Mouse (Mus musculus) intestine, embryonic 14.5 days (tissue): ENCODE data around the gene Traf3. TPM values are rescaled to one million over a fixed set of nuclear protein-coding genes. Genes with fewer than 3 reads are reported as not detected.

ENCODE experiments used
- ATAC-seq: fragments of 200-750 bp; cut with Nextera tagmentation; replicated peaks from 2 replicates; pipeline ENCODE4 v1.8.0; 2017; ENCODE audit warnings: low read depth, moderate number of reproducible peaks, moderate TSS enrichment, moderate library complexity; ENCODE audit not compliant: low FRiP score, low TSS enrichment
- DNase-seq: peaks from one replicate; pipeline ENCODE4 v3.0.0-alpha.2; 2018; ENCODE audit warnings: low spot score
- H3K27ac ChIP-seq: fragments of 300-500 bp; sonication (generic); 2 replicates; pipeline ENCODE4 v1.5.1; 2014; ENCODE audit warnings: low read depth, mild to moderate bottlenecking, control low read depth
- H3K27me3 ChIP-seq: fragments of 300-500 bp; sonication (generic); replicated peaks from 2 replicates; pipeline ENCODE4 v1.6.1; 2014; ENCODE audit warnings: low read length, control low read depth; ENCODE audit not compliant: control insufficient read depth, insufficient read depth
- H3K36me3 ChIP-seq: fragments of 300-500 bp; sonication (generic); 2 replicates; pipeline ENCODE4 v1.6.1; 2014; ENCODE audit warnings: low read length, control low read depth; ENCODE audit not compliant: control insufficient read depth, insufficient read depth
- H3K4me1 ChIP-seq: fragments of 300-500 bp; sonication (generic); replicated peaks from 2 replicates; pipeline ENCODE4 v1.6.1; 2014; ENCODE audit warnings: low read length, control low read depth, mixed read lengths; ENCODE audit not compliant: control insufficient read depth, insufficient read depth
- H3K4me2 ChIP-seq: fragments of 300-500 bp; sonication (generic); 2 replicates; pipeline ENCODE4 v1.6.1; 2014; ENCODE audit warnings: low read length
- H3K4me3 ChIP-seq: fragments of 300-500 bp; sonication (generic); 2 replicates; pipeline ENCODE4 v1.5.1; 2014; ENCODE audit warnings: low read depth, low read length, control low read depth, mixed read lengths
- H3K9ac ChIP-seq: fragments of 300-500 bp; sonication (generic); 2 replicates; pipeline ENCODE4 v1.6.1; 2014; ENCODE audit warnings: mild to moderate bottlenecking, low read length
- H3K9me3 ChIP-seq: fragments of 300-500 bp; sonication (generic); 2 replicates; pipeline ENCODE4 v1.6.1; 2016; ENCODE audit warnings: low read length, control low read depth; ENCODE audit not compliant: control insufficient read depth
- WGBS: fragments of 180-500 bp; shearing (Covaris S2); extraction: QIAGEN DNeasy Blood & Tissue Kit; methylation state at CpG from one replicate; pipeline ENCODE4 v1.1.7; 2014; 5-methylcytosine and 5-hydroxymethylcytosine counted together
- polyA plus RNA-seq: library from polyadenylated mRNA; unstranded; fragments of >200 nt; fragmentation: Nextera tagmentation; extraction: Ambion mirVana; gene quantifications from 2 replicates; pipeline ENCODE4 v1.2.1, GENCODE M21; 2014

The Traf3 gene
- polyA plus RNA-seq, 1 experiment from 2014 or later: 9.1 TPM

DNA sequence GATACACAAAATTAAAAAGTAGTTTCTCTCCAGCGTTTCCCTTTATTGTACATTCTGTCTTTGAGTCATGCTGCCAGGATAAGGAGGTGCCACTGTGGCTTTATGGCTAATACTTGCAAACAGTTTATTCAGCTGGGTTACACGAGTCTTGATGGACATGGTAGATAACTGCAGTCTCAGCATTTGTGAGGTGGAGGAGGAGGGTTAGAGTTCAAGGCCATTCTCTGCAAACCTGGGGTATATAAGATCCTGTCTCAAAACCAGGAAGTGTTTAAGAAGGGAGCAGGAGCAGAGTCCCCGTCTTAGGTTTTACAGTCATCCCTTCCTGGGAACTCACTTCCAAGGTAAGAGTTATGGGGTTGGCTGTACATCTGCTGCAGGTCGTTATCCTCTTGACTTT is 30.4 kb downstream of the Traf3 start:
- H3K9ac ChIP-seq: no peak overlapping the region
- no peak overlapping the region for H3K27ac ChIP-seq
- peaks cover 3% of the 10 kb centered on the region; the same call in 1 of the 2 replicates for H3K4me1 ChIP-seq
- no peak for ATAC-seq
- H3K36me3 ChIP-seq: no peaks in the 10 kb centered on the region
- no peak for DNase-seq
- no peaks in the 10 kb centered on the region for H3K27me3 ChIP-seq
- H3K4me3 ChIP-seq: no peak overlapping the region
- no peaks in the 10 kb centered on the region for H3K9me3 ChIP-seq
- WGBS: 66% methylated on average over 4 of the region's 4 CpGs
- no peak overlapping the region for H3K4me2 ChIP-seq

DNA sequence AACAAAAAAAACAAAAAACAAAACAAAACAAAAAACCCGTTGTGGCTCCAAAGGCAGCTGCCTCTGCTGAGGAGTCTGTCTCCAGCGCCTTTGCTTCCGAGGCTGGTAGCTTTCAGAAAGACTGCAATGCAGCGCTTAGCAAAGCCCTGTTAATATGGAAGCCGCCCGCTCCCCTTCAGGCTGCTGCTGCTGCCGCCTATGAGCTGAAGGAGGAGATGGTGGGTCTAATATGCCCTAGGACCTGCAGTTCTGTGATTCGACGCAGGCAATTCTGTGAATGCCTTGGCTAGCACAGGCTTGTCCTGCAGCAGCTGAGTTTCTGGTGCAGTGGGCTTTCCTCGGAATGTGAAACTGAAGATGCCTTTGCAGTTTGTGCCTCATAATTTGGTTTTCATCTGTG is 36.9 kb downstream of the Traf3 start:
- Histone ChIP-seq H3K9me3 (no peaks in the 10 kb centered on the region), H3K27ac (no peak overlapping the region), H3K4me2 (no peak overlapping the region), H3K4me3 (no peak overlapping the region), H3K36me3 (no peaks in the 10 kb centered on the region), H3K27me3 (no peaks in the 10 kb centered on the region), H3K4me1 (no peaks in the 10 kb centered on the region), H3K9ac (no peak overlapping the region)
- 73% methylated on average over 10 of the region's 10 CpGs for WGBS
- DNase-seq: no peak
- ATAC-seq: no peak

DNA sequence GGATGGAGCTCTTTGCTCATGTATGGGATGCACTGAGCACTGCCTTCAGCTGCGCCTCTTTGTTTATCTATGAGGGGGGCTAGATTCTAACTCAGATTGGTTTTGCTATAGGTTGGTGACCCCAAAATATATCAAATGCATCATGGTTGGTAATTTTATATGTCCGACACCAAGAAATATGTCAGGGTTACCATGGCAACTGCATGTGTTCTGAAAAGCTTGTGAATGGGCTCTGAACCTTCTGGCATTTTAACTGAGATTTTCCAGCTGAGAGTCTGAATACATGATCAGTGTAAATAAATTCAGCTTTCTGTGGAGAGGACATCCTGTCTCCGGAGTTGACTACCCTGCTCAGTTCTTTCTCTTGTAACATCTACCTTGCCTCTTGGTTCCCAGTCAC is 37.8 kb downstream of the Traf3 start:
- 76% methylated on average over 3 of the region's 3 CpGs for WGBS
- ATAC-seq: no peak

DNA sequence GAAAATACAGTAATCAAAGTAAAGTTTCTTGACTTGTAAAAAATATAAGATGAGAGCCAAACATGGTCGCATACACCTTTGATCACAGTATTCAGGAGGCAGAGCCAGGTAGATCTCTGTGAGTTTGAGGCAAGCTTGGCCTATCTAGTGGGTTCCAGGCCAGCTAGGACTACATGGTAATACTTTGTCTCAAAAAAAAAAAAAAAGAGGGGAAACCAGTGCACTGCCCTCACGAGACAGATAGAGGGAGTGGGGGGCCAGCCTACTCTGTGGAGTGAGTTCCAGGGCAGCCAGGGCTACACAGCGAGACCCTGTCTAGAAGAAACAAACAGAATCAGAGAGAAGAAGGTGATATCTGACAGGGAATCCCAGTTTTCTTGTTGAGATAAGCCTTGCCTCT is 41.5 kb downstream of the Traf3 start:
- Histone ChIP-seq H3K4me2 (no peak overlapping the region), H3K36me3 (no peaks in the 10 kb centered on the region), H3K9me3 (no peaks in the 10 kb centered on the region), H3K9ac (no peak overlapping the region), H3K27me3 (no peaks in the 10 kb centered on the region), H3K4me3 (no peak overlapping the region), H3K27ac (no peak overlapping the region), H3K4me1 (no peaks in the 10 kb centered on the region)
- ATAC-seq (no peak), DNase-seq (no peak)
- 73% methylated on average over 3 of the region's 3 CpGs for WGBS

More for the DNA sequence above, 37.8 kb downstream of the Traf3 start:
- no peak overlapping the region for H3K4me2 ChIP-seq
- H3K9ac ChIP-seq: no peak overlapping the region
- H3K4me3 ChIP-seq: no peak overlapping the region
- no peak for DNase-seq
- H3K27me3 ChIP-seq: no peaks in the 10 kb centered on the region
- H3K4me1 ChIP-seq: no peaks in the 10 kb centered on the region
- H3K9me3 ChIP-seq: no peaks in the 10 kb centered on the region
- H3K36me3 ChIP-seq: no peaks in the 10 kb centered on the region
- H3K27ac ChIP-seq: no peak overlapping the region

DNA sequence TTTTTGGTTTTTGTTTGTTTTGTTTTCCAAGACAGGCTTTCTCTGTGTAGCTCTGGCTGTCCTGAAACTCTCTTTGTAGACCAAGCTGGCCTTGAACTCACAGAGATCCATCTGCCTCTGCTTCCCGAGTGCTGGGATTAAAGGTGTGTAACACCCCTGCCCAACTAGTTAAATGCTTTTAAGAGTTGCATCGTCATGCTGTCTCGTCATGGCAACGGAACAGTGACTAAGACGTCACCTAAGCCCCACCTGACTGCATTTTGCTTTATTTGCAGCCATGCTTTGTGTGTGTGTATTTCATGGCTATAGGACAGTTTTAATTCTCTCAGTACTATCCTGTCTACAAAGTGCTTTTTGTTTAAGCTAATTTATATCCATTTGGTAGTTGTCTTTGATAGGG is 45.6 kb downstream of the Traf3 start:
- Histone ChIP-seq H3K9ac (no peak overlapping the region), H3K4me1 (no peaks in the 10 kb centered on the region), H3K27ac (no peak overlapping the region), H3K4me2 (no peak overlapping the region), H3K36me3 (no peaks in the 10 kb centered on the region), H3K27me3 (no peaks in the 10 kb centered on the region), H3K9me3 (no peaks in the 10 kb centered on the region), H3K4me3 (no peak overlapping the region)
- 86% methylated on average over 5 of the region's 5 CpGs for WGBS
- DNase-seq (no peak), ATAC-seq (no peak)

DNA sequence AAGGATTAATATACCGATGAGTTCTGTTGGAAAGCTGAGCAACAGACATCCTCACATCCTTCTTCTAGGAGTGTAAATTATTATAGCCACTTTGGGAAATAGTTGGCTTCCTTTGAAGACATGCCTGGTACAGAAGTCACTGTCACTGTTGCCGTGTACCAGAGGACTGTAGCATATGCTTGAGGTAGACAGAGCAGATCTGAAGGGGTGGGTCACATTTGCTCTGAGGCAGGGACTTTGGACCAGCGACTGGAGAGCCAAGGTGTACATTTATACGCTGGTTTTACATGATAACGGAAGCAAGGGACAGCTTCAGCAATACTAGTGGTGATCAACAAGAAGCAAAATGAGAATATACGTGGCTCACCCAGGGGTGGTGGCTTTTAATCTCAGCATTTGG is 52.7 kb downstream of the Traf3 start:
- H3K9me3 ChIP-seq: no peaks in the 10 kb centered on the region
- no peaks in the 10 kb centered on the region for H3K4me1 ChIP-seq
- H3K36me3 ChIP-seq: peaks cover 17% of the 10 kb centered on the region
- H3K4me3 ChIP-seq: no peak overlapping the region
- no peaks in the 10 kb centered on the region for H3K27me3 ChIP-seq
- DNase-seq (no peak), ATAC-seq (no peak)
- H3K9ac ChIP-seq: no peak overlapping the region
- H3K4me2 ChIP-seq: no peak overlapping the region
- H3K27ac ChIP-seq: no peak overlapping the region
- WGBS: 89% methylated on average over 6 of the region's 6 CpGs

DNA sequence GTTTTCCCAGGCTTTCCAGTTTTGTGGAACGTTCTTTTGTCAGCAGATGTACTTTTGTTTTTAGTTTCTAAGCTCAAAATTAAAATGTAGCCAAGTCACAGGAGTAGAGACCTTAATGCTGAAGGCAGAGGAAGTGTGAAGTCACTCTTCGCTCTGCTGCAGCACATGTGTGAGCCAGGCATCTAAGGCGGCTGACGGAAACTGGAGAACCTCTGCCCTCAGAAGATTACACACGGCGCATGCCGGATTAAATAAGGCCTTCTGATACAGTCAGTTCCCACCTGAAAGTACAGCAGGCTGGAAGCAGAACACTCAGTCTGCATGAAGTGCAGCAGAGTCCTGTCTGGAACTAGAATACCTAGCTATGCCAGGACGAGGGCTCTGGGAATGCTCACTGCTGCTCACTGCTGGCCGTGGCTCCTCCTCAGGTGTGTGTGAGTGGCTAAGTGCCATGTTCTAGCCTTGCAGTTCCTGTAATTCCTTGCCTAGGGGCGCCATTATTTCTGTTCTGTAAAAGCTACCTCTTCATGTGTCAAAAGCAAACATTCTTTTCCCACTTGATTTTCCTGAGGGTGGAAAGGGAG is 59.1 kb downstream of the Traf3 start:
- H3K4me2 ChIP-seq: no peak overlapping the region
- no peak overlapping the region for H3K27ac ChIP-seq
- no peaks in the 10 kb centered on the region for H3K4me1 ChIP-seq
- H3K36me3 ChIP-seq: peaks cover 23% of the 10 kb centered on the region
- no peak for DNase-seq
- no peak for ATAC-seq
- WGBS: 75% methylated on average over 10 of the region's 10 CpGs
- no peak overlapping the region for H3K9ac ChIP-seq
- no peak overlapping the region for H3K4me3 ChIP-seq
- H3K27me3 ChIP-seq: no peaks in the 10 kb centered on the region
- H3K9me3 ChIP-seq: no peaks in the 10 kb centered on the region

DNA sequence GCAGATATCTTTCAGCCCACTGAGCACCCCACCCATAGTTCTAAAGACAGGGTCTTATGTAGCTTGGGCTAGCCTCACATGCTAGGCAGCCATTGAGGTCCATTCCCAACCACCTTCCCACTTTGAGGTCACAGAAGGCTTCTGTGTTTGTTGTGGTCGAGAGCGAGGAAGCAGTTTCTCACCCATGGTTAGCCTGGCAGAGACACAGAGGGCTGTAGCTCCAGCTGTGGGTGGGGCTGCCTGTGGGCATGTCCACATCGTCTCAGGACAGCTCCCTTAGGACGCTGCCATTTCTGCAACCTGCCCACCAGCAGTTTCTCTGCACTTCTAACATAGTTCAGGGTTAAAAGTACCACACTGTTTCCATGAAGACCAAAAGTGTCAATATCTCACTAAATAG is 61.2 kb downstream of the Traf3 start:
- Histone ChIP-seq H3K36me3 (peaks cover 10% of the 10 kb centered on the region), H3K4me2 (no peak overlapping the region), H3K27ac (no peak overlapping the region), H3K4me1 (no peaks in the 10 kb centered on the region), H3K9ac (no peak overlapping the region), H3K27me3 (no peaks in the 10 kb centered on the region), H3K4me3 (no peak overlapping the region), H3K9me3 (no peaks in the 10 kb centered on the region)
- ATAC-seq (no peak), DNase-seq (no peak)
- WGBS: 80% methylated on average over 4 of the region's 4 CpGs

DNA sequence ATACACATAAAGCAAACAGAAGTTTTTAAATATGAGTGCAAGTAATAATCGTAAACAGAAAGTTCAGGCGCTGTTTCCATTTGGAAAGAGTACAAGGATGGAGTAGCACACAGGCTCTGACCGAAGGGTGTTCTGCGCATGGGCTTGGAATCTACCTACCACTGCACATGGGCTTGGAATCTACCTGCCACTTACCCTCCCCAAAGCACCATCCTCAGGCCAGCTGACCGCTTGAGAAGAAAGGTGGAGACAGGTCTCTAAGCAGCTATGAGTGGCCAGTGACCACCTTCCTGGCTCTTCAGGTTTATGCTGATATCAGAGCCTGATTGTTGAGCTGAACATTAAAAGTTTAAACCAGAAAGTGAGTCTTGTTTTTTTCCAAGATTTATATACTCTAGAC is 62.3 kb downstream of the Traf3 start:
- DNase-seq: no peak
- no peaks in the 10 kb centered on the region for H3K27me3 ChIP-seq
- H3K9ac ChIP-seq: no peak overlapping the region
- H3K27ac ChIP-seq: no peak overlapping the region
- no peak overlapping the region for H3K4me2 ChIP-seq
- H3K36me3 ChIP-seq: 0 out of 2 replicates have a peak, but pooled peaks cover 6% of the 10 kb centered on the region
- H3K9me3 ChIP-seq: no peaks in the 10 kb centered on the region
- ATAC-seq: no peak
- H3K4me3 ChIP-seq: no peak overlapping the region
- 94% methylated on average over 5 of the region's 5 CpGs for WGBS
- H3K4me1 ChIP-seq: no peaks in the 10 kb centered on the region
